Mouse (Mus musculus): ENCODE measurements at regions not wholly inside any gene's neighbourhood (a gene's known extent, or its start where the extent isn't known, plus 50 kb on each side); places are given as distances from the start of the nearest gene placed in this dataset.

GRCm38 (mm10) chr8:48957614-48958013 is 113.9 kb upstream of the Tenm3 start:
- no peak for TF ChIP-seq POLR2A (IDR thresholded peaks at IDR 0.05; ENCODE audit: low read depth, low read length)
- no peak for TF ChIP-seq CTCF (conservative IDR thresholded peaks at IDR 0.05; ENCODE audit: insufficient read depth, insufficient read length, low read depth, low read length)

Data from kidney, adult 2 months (tissue).